Mouse (Mus musculus): Measurements from ENCODE around the gene Mgmt.

DNA sequence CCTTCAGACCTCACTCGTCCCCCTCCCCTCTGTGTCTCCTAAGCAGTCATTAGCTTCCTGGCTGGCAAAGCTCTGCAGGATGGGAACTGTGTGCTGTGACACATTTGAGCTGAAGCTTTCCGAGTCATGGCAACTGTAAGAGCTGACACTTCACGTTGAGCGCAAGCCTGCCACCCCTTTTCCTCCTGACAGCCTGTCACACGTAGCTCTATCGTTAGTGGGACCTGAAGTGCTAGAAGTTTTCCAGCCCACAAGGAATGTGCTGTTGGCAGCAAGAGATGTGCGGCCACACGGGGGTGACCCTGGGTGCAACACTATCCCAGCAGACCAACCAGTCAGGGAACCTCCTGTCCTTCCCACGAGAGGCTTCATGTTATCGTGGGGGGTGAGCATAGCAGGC lies 51.3 kb downstream of the Mgmt start:
- no peak for TF ChIP-seq GATA1 (IDR thresholded peaks at IDR 0.05; ENCODE audit: borderline replicate concordance, low read length)
- TF ChIP-seq FLI1 (IDR thresholded peaks at IDR 0.05; ENCODE audit: low read length): no peak
